Mouse (Mus musculus) stomach, postnatal 0 days (tissue): ENCODE data around the gene Jag1.

Source experiments
- CTCF ChIP-seq: IDR thresholded peaks from 2 replicates; pipeline ENCODE4 v1.5.1; 2016; ENCODE audit warnings: antibody characterized with exemption, low read depth, mild to moderate bottlenecking, moderate library complexity
- EP300 ChIP-seq: optimal IDR thresholded peaks from 2 replicates; pipeline ENCODE3; 2016; ENCODE audit warnings: antibody characterized with exemption

DNA sequence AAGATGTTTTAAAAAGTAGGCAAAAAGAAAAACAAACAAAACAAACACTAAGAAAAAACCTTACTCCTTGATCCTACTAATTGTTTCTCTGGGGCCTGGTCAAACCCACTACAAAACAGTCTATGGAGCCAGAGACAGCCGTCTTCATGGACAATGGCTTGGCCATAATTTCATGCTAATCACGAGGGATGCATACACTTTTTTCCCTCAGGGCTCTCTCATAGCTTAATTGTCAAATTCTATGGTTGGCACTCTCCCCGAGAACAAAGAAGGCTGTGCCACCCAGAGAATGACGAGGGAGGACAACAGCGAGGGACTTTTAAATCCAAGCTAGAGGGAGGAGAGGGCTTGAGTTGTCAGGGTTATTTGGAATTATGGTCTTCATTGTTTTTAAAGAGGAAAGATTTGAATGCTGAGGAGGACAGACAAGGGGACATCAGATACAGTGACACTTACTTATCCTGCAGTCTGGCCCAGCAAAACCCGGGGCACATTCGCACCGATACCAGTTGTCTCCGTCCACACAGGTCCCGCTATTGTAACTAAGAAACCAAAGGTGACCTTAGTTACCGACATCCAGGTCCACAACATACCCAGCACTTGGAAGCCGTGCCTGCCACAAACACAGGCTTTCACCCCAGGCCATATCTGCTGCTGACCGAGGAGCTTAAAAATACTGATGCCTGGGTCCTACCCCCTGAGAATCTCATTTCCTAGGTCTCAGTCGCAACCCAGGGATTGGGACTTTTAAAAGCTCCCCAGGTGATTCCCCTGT lies 29.6 kb downstream of the Jag1 start:
- TF ChIP-seq CTCF (no peak), EP300 (no peak)
